Mouse (Mus musculus): ENCODE results near the gene Galnt10. TPM values are rescaled to one million over a fixed set of nuclear protein-coding genes. Genes with fewer than 3 reads are reported as not detected.

Galnt10 gene
- total and polyA plus RNA-seq, 3 experiments, result 0.07 to 0.85 TPM; not detected in 1

DNA sequence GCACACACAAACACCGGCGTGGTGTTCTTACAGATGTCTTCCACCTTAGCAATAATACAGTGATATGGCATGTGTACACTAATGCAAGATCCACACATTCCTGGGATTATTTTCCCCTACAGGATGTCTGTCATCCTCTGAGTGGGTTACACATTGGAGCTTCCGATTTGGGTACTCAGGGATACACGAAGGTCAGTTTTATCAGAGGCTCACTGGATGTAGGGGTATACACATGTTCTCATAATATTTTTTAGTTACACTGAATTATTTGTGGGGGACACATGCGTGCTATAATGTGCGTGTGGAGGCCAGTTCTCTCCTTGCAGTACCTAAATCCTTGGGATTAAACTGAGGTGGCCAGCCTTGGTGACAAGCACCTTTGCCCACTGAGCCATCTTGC is 188.8 kb downstream of the Galnt10 start:
- H3K79me2 ChIP-seq (replicated peaks; ENCODE audit: control insufficient read depth, extremely low read depth, insufficient read depth, poor library complexity, severe bottlenecking), result no peaks in the 10 kb centered on the region
- peaks cover 87% of the 10 kb centered on the region for H3K27me3 ChIP-seq (replicated peaks)
- no peak overlapping the region for H3K27ac ChIP-seq (ENCODE audit: insufficient read depth, low read depth)
- H3K4me3 ChIP-seq (replicated peaks in 1 of 3; ENCODE audit: low read depth in 2 of 3, low read length in 2 of 3, poor library complexity in 1 of 3), result no peak overlapping the region
- dilution Hi-C loops (cut with MboI; ENCODE audit: extremely low pct_ligation_motif_present, extremely low pct_unique_long_range_greater_than_20kb, low sequenced_read_pairs) (no loop called here), in situ Hi-C loops (cut with MboI; ENCODE audit: low pct_ligation_motif_present, low pct_unique_long_range_greater_than_20kb, low sequenced_read_pairs) (no loop called here)
- H3K4me2 ChIP-seq (ENCODE audit: insufficient read depth, low read depth, poor library complexity, severe bottlenecking), result no peak overlapping the region
- no peaks in the 10 kb centered on the region for H3K9me3 ChIP-seq (replicated peaks; ENCODE audit: low read length)
- no peaks in the 10 kb centered on the region for H3K4me1 ChIP-seq (ENCODE audit: control insufficient read depth in 1 of 2, insufficient read depth in 2 of 2)
- DNase-seq (ENCODE audit: extremely low read depth), result no peak
- no peaks in the 10 kb centered on the region for H3K36me3 ChIP-seq (replicated peaks in 1 of 2; ENCODE audit: control insufficient read depth in 1 of 2, insufficient read depth in 1 of 2, low read length in 1 of 2)
- H3K9ac ChIP-seq (ENCODE audit: insufficient read depth, low read depth), result no peak overlapping the region
- TF ChIP-seq MAX (IDR thresholded peaks at IDR 0.05; ENCODE audit: low read length) (no peak), GABPA (IDR thresholded peaks at IDR 0.05; ENCODE audit: insufficient replicate concordance, low read depth, low read length) (no peak), MEF2A (IDR thresholded peaks at IDR 0.05; ENCODE audit: borderline replicate concordance, low read depth, low read length) (no peak), ETS1 (conservative IDR thresholded peaks at IDR 0.05; ENCODE audit: low read depth, low read length) (no peak), ELF1 (IDR thresholded peaks at IDR 0.05; ENCODE audit: low read depth, low read length) (no peak), ZNF384 (IDR thresholded peaks at IDR 0.05; ENCODE audit: low read depth, low read length) (no peak), USF1 (IDR thresholded peaks at IDR 0.05; ENCODE audit: low read depth, low read length) (no peak), BHLHE40 (IDR thresholded peaks at IDR 0.05; ENCODE audit: low read depth, low read length) (no peak), JUN (IDR thresholded peaks at IDR 0.05; ENCODE audit: insufficient read depth, low read depth, low read length) (no peak), MXI1 (IDR thresholded peaks at IDR 0.05; ENCODE audit: low read depth, low read length) (no peak)

GRCm38 (mm10) chr11:57835331-57835730 is 190.1 kb downstream of the Galnt10 start:
- in situ Hi-C loops (cut with MboI; ENCODE audit: low pct_ligation_motif_present, low pct_unique_long_range_greater_than_20kb, low sequenced_read_pairs), result no loop called here
- H3K27me3 ChIP-seq (replicated peaks), result peaks cover 87% of the 10 kb centered on the region

More at GRCm38 (mm10) chr11:57835331-57835730, 190.1 kb downstream of the Galnt10 start:
- Histone ChIP-seq H3K4me1 (ENCODE audit: control insufficient read depth in 1 of 2, insufficient read depth in 2 of 2) (no peaks in the 10 kb centered on the region), H3K4me2 (ENCODE audit: insufficient read depth, low read depth, poor library complexity, severe bottlenecking) (no peak overlapping the region), H3K4me3 (replicated peaks in 1 of 3; ENCODE audit: low read depth in 2 of 3, low read length in 2 of 3, poor library complexity in 1 of 3) (no peak overlapping the region), H3K9me3 (replicated peaks; ENCODE audit: low read length) (no peaks in the 10 kb centered on the region), H3K79me2 (replicated peaks; ENCODE audit: control insufficient read depth, extremely low read depth, insufficient read depth, poor library complexity, severe bottlenecking) (no peaks in the 10 kb centered on the region), H3K27ac (ENCODE audit: insufficient read depth, low read depth) (no peak overlapping the region), H3K36me3 (replicated peaks in 1 of 2; ENCODE audit: control insufficient read depth in 1 of 2, insufficient read depth in 1 of 2, low read length in 1 of 2) (no peaks in the 10 kb centered on the region), H3K9ac (ENCODE audit: insufficient read depth, low read depth) (no peak overlapping the region)
- dilution Hi-C loops (cut with MboI; ENCODE audit: extremely low pct_ligation_motif_present, extremely low pct_unique_long_range_greater_than_20kb, low sequenced_read_pairs), result no loop called here
- TF ChIP-seq RAD21 (IDR thresholded peaks at IDR 0.05; ENCODE audit: low read depth, low read length) (no peak), ETS1 (conservative IDR thresholded peaks at IDR 0.05; ENCODE audit: low read depth, low read length) (no peak), RCOR1 (conservative IDR thresholded peaks at IDR 0.05; ENCODE audit: low read depth, low read length) (no peak), NRF1 (IDR thresholded peaks at IDR 0.05; ENCODE audit: low read depth, low read length) (no peak), BHLHE40 (IDR thresholded peaks at IDR 0.05; ENCODE audit: low read depth, low read length) (no peak), ELF1 (IDR thresholded peaks at IDR 0.05; ENCODE audit: low read depth, low read length) (no peak), TCF12 (IDR thresholded peaks at IDR 0.05; ENCODE audit: low read depth, low read length) (no peak), KAT2A (IDR thresholded peaks at IDR 0.05; ENCODE audit: insufficient replicate concordance, low read length) (no peak), USF2 (conservative IDR thresholded peaks at IDR 0.05; ENCODE audit: low read depth, low read length) (no peak), UBTF (IDR thresholded peaks at IDR 0.05; ENCODE audit: low read depth, low read length) (no peak), IRF4 (IDR thresholded peaks at IDR 0.05; ENCODE audit: low read depth, low read length) (no peak), NELFE (IDR thresholded peaks at IDR 0.05; ENCODE audit: low read depth, low read length) (no peak), PAX5 (IDR thresholded peaks at IDR 0.05; ENCODE audit: low read length) (no peak), CHD1 (IDR thresholded peaks at IDR 0.05; ENCODE audit: low read depth, low read length) (no peak)
- no peak for DNase-seq (ENCODE audit: extremely low read depth)
